Mouse (Mus musculus) lung, postnatal 25 days (tissue): ENCODE measurements at regions not wholly inside any gene's neighbourhood (a gene's known extent, or its start where the extent isn't known, plus 50 kb on each side); places are given as distances from the start of the nearest gene placed in this dataset.
A peak's percentile ranks its signal among the peaks of the same experiment; 100 is the strongest.
"Not testable (repeated sequence)": the region's sequence is repeated elsewhere in the genome, so short reads cannot be mapped to it uniquely, and the experiment has no call there.

Experiments used
- DNase-seq: peaks from one replicate; pipeline ENCODE4 v3.0.0; 2022; ENCODE audit warnings: low spot score

DNA sequence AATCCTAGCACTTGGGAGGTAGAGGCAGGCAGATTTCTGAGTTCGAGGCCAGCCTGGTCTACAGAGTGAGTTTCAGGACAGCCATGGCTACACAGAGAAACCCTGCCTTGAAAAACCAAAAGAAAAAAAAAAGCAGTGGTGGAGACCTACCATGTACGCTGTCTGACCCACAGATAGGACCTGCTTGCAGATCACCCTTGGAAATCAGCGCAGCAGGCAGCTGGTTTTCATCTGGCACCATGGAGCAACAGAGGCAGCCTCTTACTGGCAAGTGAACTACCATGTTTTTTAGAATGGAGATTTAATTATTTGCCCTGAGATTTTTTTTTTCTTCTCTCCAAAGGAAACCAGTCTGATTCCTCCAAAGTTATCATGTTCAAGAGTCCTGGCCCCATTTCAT lies 150.8 kb upstream of the Mpdz start:
- DNase-seq, result not testable (repeated sequence)

GRCm38 (mm10) chr4:81582546-81582945 lies 139.9 kb upstream of the Mpdz start:
- no peak for DNase-seq

- no peak for DNase-seq
Observed at GRCm38 (mm10) chr4:81580553-81580952, 137.9 kb upstream of the Mpdz start.

GRCm38 (mm10) chr4:81579389-81580110 lies 136.9 kb upstream of the Mpdz start:
- DNase-seq, result no peak

- no peak for DNase-seq
Observed at GRCm38 (mm10) chr4:81578981-81579380, 136.4 kb upstream of the Mpdz start.

DNA sequence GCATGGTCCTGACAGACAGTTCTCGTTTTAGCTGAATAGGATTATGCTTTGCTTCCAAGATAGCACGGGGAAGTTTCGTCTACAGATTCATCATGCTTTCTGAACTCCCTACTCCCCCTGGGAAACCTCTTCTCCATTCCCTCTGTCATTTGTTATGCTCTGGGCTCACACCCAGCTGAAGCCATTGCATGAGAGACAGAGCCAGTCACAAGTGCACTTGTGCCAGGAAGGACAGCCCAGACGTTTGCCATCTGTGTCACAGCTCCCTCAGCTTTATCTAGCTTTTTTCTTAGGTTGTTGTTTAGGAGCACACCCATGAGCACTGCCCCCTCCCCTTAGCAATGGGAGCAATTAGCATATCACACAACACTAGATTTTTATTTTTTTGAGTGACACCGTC lies 131.2 kb upstream of the Mpdz start:
- DNase-seq, result no peak

DNA sequence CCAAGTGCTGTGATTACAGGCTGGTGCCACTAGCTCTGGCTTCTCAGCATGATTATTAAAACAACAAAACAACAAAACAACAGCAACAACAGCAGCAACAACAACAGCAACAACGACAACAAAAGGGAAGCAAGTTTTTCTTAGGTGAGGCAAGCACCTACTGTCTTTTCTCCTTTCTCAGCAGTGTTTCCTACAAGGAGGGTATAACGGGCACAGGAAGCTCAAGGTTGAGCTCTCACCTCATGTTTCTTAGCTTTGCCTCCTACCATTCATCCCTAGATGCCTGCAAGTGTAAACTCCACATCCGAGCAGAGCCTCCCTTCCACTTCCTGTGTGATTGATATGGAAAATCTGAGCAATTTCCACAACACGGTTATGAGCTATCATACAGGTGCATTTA lies 128.1 kb upstream of the Mpdz start:
- no peak for DNase-seq

- no peak for DNase-seq
Observed at GRCm38 (mm10) chr4:81569531-81569930, 126.9 kb upstream of the Mpdz start.

- no peak for DNase-seq
Observed at GRCm38 (mm10) chr4:81568404-81568803, 125.8 kb upstream of the Mpdz start.

DNA sequence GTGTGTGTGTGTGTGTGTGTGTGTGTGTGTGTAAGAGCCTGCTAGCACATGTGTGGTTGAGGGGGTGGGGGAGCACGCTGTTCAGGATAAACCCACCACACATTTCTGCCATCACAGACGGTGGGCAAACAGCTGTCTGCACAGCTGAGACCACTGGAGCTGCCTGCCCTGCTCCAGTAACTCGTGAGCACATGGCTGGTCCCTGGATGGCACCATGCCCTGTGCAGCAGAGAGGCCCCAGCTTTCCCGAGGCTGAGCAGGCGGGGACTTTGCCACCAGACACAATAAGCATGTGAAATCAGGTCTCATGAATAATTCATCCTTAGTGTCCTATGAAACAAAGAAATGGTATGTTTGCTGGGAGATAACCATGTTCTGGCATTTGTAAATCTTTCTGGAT lies 125.3 kb upstream of the Mpdz start:
- DNase-seq, result no peak

- DNase-seq, result no peak
Observed at GRCm38 (mm10) chr4:81566526-81566925, 123.9 kb upstream of the Mpdz start.

GRCm38 (mm10) chr4:81565422-81566395 lies 123.1 kb upstream of the Mpdz start:
- DNase-seq, result no peak

DNA sequence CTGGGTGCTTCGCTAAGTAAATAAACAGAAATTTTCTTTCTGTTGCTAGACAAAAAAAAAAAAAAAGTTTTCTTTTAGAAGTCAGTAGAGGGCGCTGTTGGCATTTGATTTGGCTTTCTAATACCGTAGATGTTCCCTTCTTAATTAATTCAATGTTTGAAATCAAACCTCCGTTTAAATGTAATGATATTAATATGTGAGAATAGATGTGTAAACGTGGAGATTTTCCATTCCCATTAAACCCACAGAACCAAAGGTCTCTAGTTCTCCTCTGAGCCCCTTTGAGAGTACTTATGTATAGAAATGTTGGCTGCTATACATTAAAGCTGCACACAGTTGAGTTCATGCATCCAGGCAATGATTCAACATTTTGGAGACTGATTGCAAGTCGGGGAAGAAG lies 121.8 kb upstream of the Mpdz start:
- DNase-seq, result no peak

- DNase-seq, result peak; percentile 53
Observed at GRCm38 (mm10) chr4:81563574-81563973, 121.0 kb upstream of the Mpdz start.

DNA sequence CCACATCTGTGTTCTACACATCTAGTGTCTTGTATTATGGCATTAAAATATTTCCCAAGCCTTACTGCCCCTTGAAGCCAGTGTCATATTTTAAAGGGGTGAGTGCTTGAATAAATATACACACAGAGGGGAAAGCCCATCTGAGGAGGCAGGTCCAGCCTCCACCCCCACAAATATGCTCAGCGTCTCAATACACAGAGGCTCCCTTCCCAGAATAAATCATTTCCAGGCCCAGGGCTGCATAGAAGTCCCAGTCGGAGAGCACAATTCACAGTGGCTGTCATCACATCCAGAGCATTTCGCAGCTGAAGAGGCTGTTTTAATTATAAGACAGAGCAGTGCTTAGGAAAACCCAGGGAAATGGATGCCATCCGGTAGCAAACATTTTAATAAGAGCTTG lies 118.8 kb upstream of the Mpdz start:
- no peak for DNase-seq

- DNase-seq, result no peak
Observed at GRCm38 (mm10) chr4:81550816-81551215, 108.2 kb upstream of the Mpdz start.

GRCm38 (mm10) chr4:81550256-81550655 lies 107.6 kb upstream of the Mpdz start:
- DNase-seq, result no peak

- DNase-seq, result no peak
Observed at GRCm38 (mm10) chr4:81540496-81540895, 97.9 kb upstream of the Mpdz start.

DNA sequence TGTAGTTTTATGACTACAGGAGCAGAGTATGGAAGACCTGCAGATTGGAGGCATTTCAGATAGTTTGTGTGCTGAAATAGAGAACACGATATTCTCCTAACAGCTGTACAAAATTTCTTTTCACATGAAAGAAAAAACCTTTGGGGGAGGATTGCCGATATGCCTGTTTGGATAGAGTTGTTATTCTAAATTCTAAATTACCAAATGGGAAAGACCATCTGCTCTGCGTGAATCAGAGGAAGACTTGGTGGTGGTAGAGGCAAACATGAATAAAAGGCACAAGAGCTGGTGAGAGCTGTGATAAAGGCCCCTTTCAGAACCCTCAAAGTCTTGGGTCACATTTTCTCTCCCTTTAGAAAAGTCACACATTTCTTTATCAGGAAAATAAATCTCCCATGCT lies 96.9 kb upstream of the Mpdz start:
- DNase-seq, result no peak

DNA sequence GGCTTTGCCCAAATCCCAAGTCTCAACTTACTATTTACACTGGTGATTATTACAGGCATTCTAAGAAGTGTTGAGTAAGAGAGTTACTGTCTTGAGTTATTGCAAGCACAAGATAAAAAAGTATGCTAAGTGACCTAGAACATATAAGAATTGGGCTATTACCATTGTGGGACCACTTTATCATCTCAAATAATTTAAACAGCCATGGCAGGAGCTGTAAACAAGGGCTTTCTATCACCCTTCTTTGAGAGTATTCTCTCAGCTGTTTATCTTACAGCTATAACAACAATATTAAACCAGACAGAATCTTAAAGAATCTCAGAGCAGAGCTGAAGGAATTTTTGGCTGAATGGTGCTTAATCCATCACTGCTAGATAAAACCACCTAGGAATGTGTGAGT lies 94.2 kb upstream of the Mpdz start:
- no peak for DNase-seq

- peak; percentile 22 for DNase-seq
Observed at GRCm38 (mm10) chr4:81530546-81530945, 87.9 kb upstream of the Mpdz start.

- not testable (repeated sequence) for DNase-seq
Observed at GRCm38 (mm10) chr4:81519151-81519550, 76.5 kb upstream of the Mpdz start.

DNA sequence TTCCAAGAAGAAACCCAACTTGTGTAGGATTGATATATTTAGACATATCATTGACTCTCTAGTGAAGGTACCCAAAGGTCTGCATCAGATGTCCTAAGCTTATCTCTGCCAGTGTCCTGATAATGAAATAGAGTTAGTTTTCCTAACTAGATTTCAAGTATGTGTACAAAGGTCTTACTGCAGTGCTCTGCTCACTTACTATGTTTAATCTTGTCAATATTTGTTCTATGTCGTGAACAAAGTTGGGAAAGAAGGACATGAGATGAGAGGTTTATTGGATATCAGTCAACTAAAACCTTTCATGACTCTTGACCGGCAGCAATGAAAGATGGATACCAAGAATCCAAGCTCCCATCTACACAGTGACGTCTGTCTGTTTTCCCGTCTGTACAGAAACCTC lies 71.9 kb upstream of the Mpdz start:
- no peak for DNase-seq
